Mouse (Mus musculus): ENCODE measurements around the gene Exd1. TPM values are rescaled to one million over a fixed set of nuclear protein-coding genes. Genes with fewer than 3 reads are reported as not detected.

Gene Exd1
- polyA plus RNA-seq (2014; fragmentation: Illumina TruSeq; extraction: RNeasy Lipid Tissue Mini Kit (QIAGEN cat#74804); ENCODE audit: low read depth, low replicate concordance): 1.1 TPM

GRCm38 (mm10) chr2:119547522-119548370 lies at the start of gene Exd1, which contains the start of gene Chp1:
TSS of gene Exd1 (minus strand) at chr2:119547627.
TSS of gene Chp1 (plus strand) at chr2:119547697.

GRCm38 (mm10) chr2:119477571-119478396 lies 69.6 kb downstream of the Exd1 start, which contains the start of gene Ino80:
TSS of gene Ino80 (minus strand) at chr2:119477687.

Other genes with a start within 250 kb of the Exd1 start
- gene Dll4, start 221.8 kb downstream of the Exd1 start, polyA plus RNA-seq (2014; fragmentation: Illumina TruSeq; extraction: RNeasy Lipid Tissue Mini Kit (QIAGEN cat#74804); ENCODE audit: low read depth, low replicate concordance): 0.19 TPM
- gene Chac1, start 196.4 kb downstream of the Exd1 start, polyA plus RNA-seq (2014; fragmentation: Illumina TruSeq; extraction: RNeasy Lipid Tissue Mini Kit (QIAGEN cat#74804); ENCODE audit: low read depth, low replicate concordance): 0.72 TPM
- gene Ino80, start 69.9 kb downstream of the Exd1 start, polyA plus RNA-seq (2014; fragmentation: Illumina TruSeq; extraction: RNeasy Lipid Tissue Mini Kit (QIAGEN cat#74804); ENCODE audit: low read depth, low replicate concordance): 5.5 TPM
- 472 TPM for gene Chp1, start 70 bp upstream of the Exd1 start, polyA plus RNA-seq (2014; fragmentation: Illumina TruSeq; extraction: RNeasy Lipid Tissue Mini Kit (QIAGEN cat#74804); ENCODE audit: low read depth, low replicate concordance)
- 0.29 TPM for gene Nusap1, start 70.7 kb upstream of the Exd1 start, polyA plus RNA-seq (2014; fragmentation: Illumina TruSeq; extraction: RNeasy Lipid Tissue Mini Kit (QIAGEN cat#74804); ENCODE audit: low read depth, low replicate concordance)
- 1.0 TPM for gene Oip5, start 70.8 kb upstream of the Exd1 start, polyA plus RNA-seq (2014; fragmentation: Illumina TruSeq; extraction: RNeasy Lipid Tissue Mini Kit (QIAGEN cat#74804); ENCODE audit: low read depth, low replicate concordance)
- gene Ndufaf1, start 115.2 kb upstream of the Exd1 start, polyA plus RNA-seq (2014; fragmentation: Illumina TruSeq; extraction: RNeasy Lipid Tissue Mini Kit (QIAGEN cat#74804); ENCODE audit: low read depth, low replicate concordance): 95.9 TPM
- gene Rtf1, start 127.4 kb upstream of the Exd1 start, polyA plus RNA-seq (2014; fragmentation: Illumina TruSeq; extraction: RNeasy Lipid Tissue Mini Kit (QIAGEN cat#74804); ENCODE audit: low read depth, low replicate concordance): 11.4 TPM
- gene Itpka, start 194.7 kb upstream of the Exd1 start, polyA plus RNA-seq (2014; fragmentation: Illumina TruSeq; extraction: RNeasy Lipid Tissue Mini Kit (QIAGEN cat#74804); ENCODE audit: low read depth, low replicate concordance): not detected
- gene Ltk, start 212.8 kb upstream of the Exd1 start, polyA plus RNA-seq (2014; fragmentation: Illumina TruSeq; extraction: RNeasy Lipid Tissue Mini Kit (QIAGEN cat#74804); ENCODE audit: low read depth, low replicate concordance): not detected
- gene Rpap1, start 239.9 kb upstream of the Exd1 start, polyA plus RNA-seq (2014; fragmentation: Illumina TruSeq; extraction: RNeasy Lipid Tissue Mini Kit (QIAGEN cat#74804); ENCODE audit: low read depth, low replicate concordance): 0.29 TPM

Data from liver, adult 10 weeks (tissue).